Mouse (Mus musculus): ENCODE measurements at regions not wholly inside any gene's neighbourhood (a gene's known extent, or its start where the extent isn't known, plus 50 kb on each side); places are given as distances from the start of the nearest gene placed in this dataset.

GRCm38 (mm10) chr13:84059031-84059651 is 163.0 kb upstream of the Tmem161b start:
- TF ChIP-seq CTCF (conservative IDR thresholded peaks at IDR 0.05; ENCODE audit: insufficient read depth, insufficient read length, low read depth, low read length), result no peak
- TF ChIP-seq POLR2A (IDR thresholded peaks at IDR 0.05; ENCODE audit: low read depth, low read length), result no peak
- Histone ChIP-seq H3K36me3 (ENCODE audit: control insufficient read depth, insufficient read depth, low read length) (no peaks in the 10 kb centered on the region), H3K27me3 (replicated peaks; ENCODE audit: control insufficient read depth, insufficient read depth, low read length) (no peaks in the 10 kb centered on the region), H3K27ac (ENCODE audit: insufficient read depth, low read depth, low read length) (no peak overlapping the region), H3K4me1 (ENCODE audit: control insufficient read depth, insufficient read depth, low read length) (no peaks in the 10 kb centered on the region), H3K4me3 (ENCODE audit: insufficient read depth, low read depth, low read length) (peak overlapping the region; percentile 3; the same call in 1 of the 2 replicates)
- DNase-seq, result no peak
- 18% methylated on average over 10 of the region's 10 CpGs for WGBS

- H3K27ac ChIP-seq (ENCODE audit: insufficient read depth, low read depth, low read length), result no peak overlapping the region
- H3K4me3 ChIP-seq (ENCODE audit: insufficient read depth, low read depth, low read length), result no peak overlapping the region
- TF ChIP-seq CTCF (conservative IDR thresholded peaks at IDR 0.05; ENCODE audit: insufficient read depth, insufficient read length, low read depth, low read length) (no peak), POLR2A (IDR thresholded peaks at IDR 0.05; ENCODE audit: low read depth, low read length) (no peak)
- H3K4me1 ChIP-seq (ENCODE audit: control insufficient read depth, insufficient read depth, low read length), result no peaks in the 10 kb centered on the region
- H3K27me3 ChIP-seq (replicated peaks; ENCODE audit: control insufficient read depth, insufficient read depth, low read length), result no peaks in the 10 kb centered on the region
- 36% methylated on average over 5 of the region's 5 CpGs for WGBS
- no peaks in the 10 kb centered on the region for H3K36me3 ChIP-seq (ENCODE audit: control insufficient read depth, insufficient read depth, low read length)
- DNase-seq, result no peak
Observed at GRCm38 (mm10) chr13:84059661-84060452, 162.2 kb upstream of the Tmem161b start.

- no peak overlapping the region for H3K4me3 ChIP-seq (ENCODE audit: insufficient read depth, low read depth, low read length)
- H3K27ac ChIP-seq (ENCODE audit: insufficient read depth, low read depth, low read length), result no peak overlapping the region
- 79% methylated on average over 3 of the region's 3 CpGs for WGBS
- no peak for DNase-seq
- no peaks in the 10 kb centered on the region for H3K36me3 ChIP-seq (ENCODE audit: control insufficient read depth, insufficient read depth, low read length)
- H3K27me3 ChIP-seq (replicated peaks; ENCODE audit: control insufficient read depth, insufficient read depth, low read length), result no peaks in the 10 kb centered on the region
- TF ChIP-seq CTCF (conservative IDR thresholded peaks at IDR 0.05; ENCODE audit: insufficient read depth, insufficient read length, low read depth, low read length) (no peak), POLR2A (IDR thresholded peaks at IDR 0.05; ENCODE audit: low read depth, low read length) (no peak)
- H3K4me1 ChIP-seq (ENCODE audit: control insufficient read depth, insufficient read depth, low read length), result no peaks in the 10 kb centered on the region
Observed at GRCm38 (mm10) chr13:84060453-84060834, 161.7 kb upstream of the Tmem161b start.

GRCm38 (mm10) chr13:84060906-84061305 is 161.2 kb upstream of the Tmem161b start:
- H3K27ac ChIP-seq (ENCODE audit: insufficient read depth, low read depth, low read length), result no peak overlapping the region
- no peak for DNase-seq
- H3K4me1 ChIP-seq (ENCODE audit: control insufficient read depth, insufficient read depth, low read length), result no peaks in the 10 kb centered on the region
- no peak overlapping the region for H3K4me3 ChIP-seq (ENCODE audit: insufficient read depth, low read depth, low read length)
- TF ChIP-seq CTCF (conservative IDR thresholded peaks at IDR 0.05; ENCODE audit: insufficient read depth, insufficient read length, low read depth, low read length) (no peak), POLR2A (IDR thresholded peaks at IDR 0.05; ENCODE audit: low read depth, low read length) (no peak)
- 79% methylated on average over 3 of the region's 3 CpGs for WGBS
- no peaks in the 10 kb centered on the region for H3K36me3 ChIP-seq (ENCODE audit: control insufficient read depth, insufficient read depth, low read length)
- no peaks in the 10 kb centered on the region for H3K27me3 ChIP-seq (replicated peaks; ENCODE audit: control insufficient read depth, insufficient read depth, low read length)

- Histone ChIP-seq H3K27ac (ENCODE audit: insufficient read depth, low read depth, low read length) (peak overlapping the region; percentile 23; the same call in 1 of the 2 replicates), H3K4me1 (ENCODE audit: control insufficient read depth, insufficient read depth, low read length) (no peaks in the 10 kb centered on the region), H3K4me3 (ENCODE audit: insufficient read depth, low read depth, low read length) (no peak overlapping the region), H3K27me3 (replicated peaks; ENCODE audit: control insufficient read depth, insufficient read depth, low read length) (no peaks in the 10 kb centered on the region), H3K36me3 (ENCODE audit: control insufficient read depth, insufficient read depth, low read length) (no peaks in the 10 kb centered on the region)
- WGBS, result 35% methylated on average over 7 of the region's 7 CpGs
- no peak for DNase-seq
- TF ChIP-seq CTCF (conservative IDR thresholded peaks at IDR 0.05; ENCODE audit: insufficient read depth, insufficient read length, low read depth, low read length), result no peak
- no peak for TF ChIP-seq POLR2A (IDR thresholded peaks at IDR 0.05; ENCODE audit: low read depth, low read length)
Observed at GRCm38 (mm10) chr13:84061820-84062480, 160.1 kb upstream of the Tmem161b start.

- Histone ChIP-seq H3K4me3 (ENCODE audit: insufficient read depth, low read depth, low read length) (no peak overlapping the region), H3K36me3 (ENCODE audit: control insufficient read depth, insufficient read depth, low read length) (no peaks in the 10 kb centered on the region), H3K27me3 (replicated peaks; ENCODE audit: control insufficient read depth, insufficient read depth, low read length) (no peaks in the 10 kb centered on the region), H3K27ac (ENCODE audit: insufficient read depth, low read depth, low read length) (no peak overlapping the region), H3K4me1 (ENCODE audit: control insufficient read depth, insufficient read depth, low read length) (no peaks in the 10 kb centered on the region)
- DNase-seq, result no peak
- no peak for TF ChIP-seq CTCF (conservative IDR thresholded peaks at IDR 0.05; ENCODE audit: insufficient read depth, insufficient read length, low read depth, low read length)
- TF ChIP-seq POLR2A (IDR thresholded peaks at IDR 0.05; ENCODE audit: low read depth, low read length), result no peak
- 69% methylated on average over 2 of the region's 2 CpGs for WGBS
Observed at GRCm38 (mm10) chr13:84062616-84063015, 159.5 kb upstream of the Tmem161b start.

- TF ChIP-seq CTCF (conservative IDR thresholded peaks at IDR 0.05; ENCODE audit: insufficient read depth, insufficient read length, low read depth, low read length) (no peak), POLR2A (IDR thresholded peaks at IDR 0.05; ENCODE audit: low read depth, low read length) (no peak)
- DNase-seq, result no peak
- Histone ChIP-seq H3K27ac (ENCODE audit: insufficient read depth, low read depth, low read length) (no peak overlapping the region), H3K4me3 (ENCODE audit: insufficient read depth, low read depth, low read length) (no peak overlapping the region), H3K4me1 (ENCODE audit: control insufficient read depth, insufficient read depth, low read length) (no peaks in the 10 kb centered on the region), H3K27me3 (replicated peaks; ENCODE audit: control insufficient read depth, insufficient read depth, low read length) (no peaks in the 10 kb centered on the region), H3K36me3 (ENCODE audit: control insufficient read depth, insufficient read depth, low read length) (no peaks in the 10 kb centered on the region)
- 55% methylated on average over 2 of the region's 2 CpGs for WGBS
Observed at GRCm38 (mm10) chr13:84063406-84063805, 158.7 kb upstream of the Tmem161b start.
